Mouse (Mus musculus): ENCODE results near the gene Esr1.

DNA sequence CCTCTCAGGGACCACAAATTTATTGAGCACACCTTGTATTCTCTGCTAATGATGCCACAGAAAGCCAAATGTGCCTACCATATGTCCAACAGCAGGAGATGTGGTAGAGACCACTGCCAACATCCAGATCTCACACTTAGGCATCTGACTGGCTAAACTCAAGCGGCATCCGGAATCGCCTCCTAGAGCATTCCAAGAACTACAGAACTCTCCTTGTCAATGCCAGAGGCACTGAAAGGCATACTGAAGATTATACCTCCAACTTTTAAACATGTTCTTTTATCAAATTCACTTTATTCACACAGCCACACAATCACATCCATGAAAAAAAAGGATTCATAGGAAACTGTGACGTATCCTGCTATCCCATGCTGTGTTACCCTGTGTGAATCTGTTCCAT is 40.6 kb upstream of the Esr1 start:
- TF ChIP-seq CTCF (IDR thresholded peaks at IDR 0.05; ENCODE audit: low read depth) (no peak), EP300 (IDR thresholded peaks at IDR 0.05; ENCODE audit: low read depth) (no peak)
